Comparison of ENCODE assay signal across 10 mouse cellular contexts in genomic region chr3:107537504-107537889, GRCm38 (mm10). TPM values are rescaled to one million over a fixed set of nuclear protein-coding genes. Genes with fewer than 3 reads are reported as not detected.
A peak's percentile ranks its signal among the peaks of the same experiment; 100 is the strongest.
DNase-seq lines count a peak whose midpoint lies in the region; ATAC-seq lines count a peak whose summit lies in the region.
"Had no signal": no experiment of that assay in that cellular context is flagged by ENCODE, and none has a peak within 500 bp of the region (broad histone marks: within the 10 kb centered on the region; RNA-seq: fewer than 3 reads in every experiment).

No protein-coding gene starts in this region.

- peaks cover 10% of the 10 kb centered on the region for H3K4me1 ChIP-seq in heart, embryonic 15.5 days (replicated peaks)
- H3K4me1 ChIP-seq in embryonic facial prominence, embryonic 15.5 days, result peaks cover 9% of the 10 kb centered on the region
- H3K4me1 ChIP-seq in hindbrain, embryonic 15.5 days (replicated peaks), result peaks cover 24% of the 10 kb centered on the region
- H3K4me1 ChIP-seq in midbrain, embryonic 16.5 days (ENCODE audit: control insufficient read depth, insufficient read depth, low read length), result peaks cover 19% of the 10 kb centered on the region

- no peaks in the 10 kb centered on the region for H3K9me3 ChIP-seq in heart, embryonic 15.5 days (replicated peaks)
- no peaks in the 10 kb centered on the region for H3K9me3 ChIP-seq in embryonic facial prominence, embryonic 15.5 days (replicated peaks)
- H3K9me3 ChIP-seq in hindbrain, embryonic 15.5 days, result no peaks in the 10 kb centered on the region
- no peaks in the 10 kb centered on the region for H3K9me3 ChIP-seq in midbrain, embryonic 16.5 days (replicated peaks; ENCODE audit: control insufficient read depth, low read length, poor library complexity, severe bottlenecking)

- H3K4me3 ChIP-seq in heart, embryonic 15.5 days, result peak overlapping the region; percentile 31
- H3K4me3 ChIP-seq in embryonic facial prominence, embryonic 15.5 days (replicated peaks), result peak overlapping the region; percentile 29; the same call in 1 of the 2 replicates
- H3K4me3 ChIP-seq in hindbrain, embryonic 15.5 days, result no peak overlapping the region; the same call in 1 of the 2 replicates
- peak overlapping the region; percentile 28; the same call in 1 of the 2 replicates for H3K4me3 ChIP-seq in midbrain, embryonic 16.5 days (ENCODE audit: low read depth, low read length)

- 15% methylated on average over 8 of the region's 8 CpGs for WGBS in heart, embryonic 15.5 days
- WGBS in embryonic facial prominence, embryonic 15.5 days, result 12% methylated on average over 8 of the region's 8 CpGs
- 35% methylated on average over 8 of the region's 8 CpGs for WGBS in hindbrain, embryonic 15.5 days
- WGBS in midbrain, embryonic 16.5 days, result 20% methylated on average over 8 of the region's 8 CpGs

- no peak overlapping the region for H3K27ac ChIP-seq in heart, embryonic 15.5 days
- no peak overlapping the region for H3K27ac ChIP-seq in embryonic facial prominence, embryonic 15.5 days (replicated peaks)
- H3K27ac ChIP-seq in hindbrain, embryonic 15.5 days (replicated peaks), result peak overlapping the region; percentile 88
- peak overlapping the region; percentile 88 for H3K27ac ChIP-seq in midbrain, embryonic 16.5 days (ENCODE audit: low read length)

- no peaks in the 10 kb centered on the region for H3K36me3 ChIP-seq in heart, embryonic 15.5 days
- no peaks in the 10 kb centered on the region for H3K36me3 ChIP-seq in embryonic facial prominence, embryonic 15.5 days
- no peaks in the 10 kb centered on the region for H3K36me3 ChIP-seq in hindbrain, embryonic 15.5 days
- no peaks in the 10 kb centered on the region for H3K36me3 ChIP-seq in midbrain, embryonic 16.5 days (ENCODE audit: control insufficient read depth, insufficient read depth, low read length)

- peaks cover 25% of the 10 kb centered on the region for H3K27me3 ChIP-seq in heart, embryonic 15.5 days
- H3K27me3 ChIP-seq in embryonic facial prominence, embryonic 15.5 days, result no peaks in the 10 kb centered on the region
- H3K27me3 ChIP-seq in hindbrain, embryonic 15.5 days, result no peaks in the 10 kb centered on the region
- H3K27me3 ChIP-seq in midbrain, embryonic 16.5 days (ENCODE audit: control insufficient read depth, insufficient read depth, low read depth, low read length), result no peaks in the 10 kb centered on the region

- H3K4me2 ChIP-seq in heart, embryonic 15.5 days, result peak overlapping the region; percentile 64
- H3K4me2 ChIP-seq in embryonic facial prominence, embryonic 15.5 days (replicated peaks), result peak overlapping the region; percentile 57
- peak overlapping the region; percentile 56 for H3K4me2 ChIP-seq in hindbrain, embryonic 15.5 days
- H3K4me2 ChIP-seq in midbrain, embryonic 16.5 days (ENCODE audit: low read length), result peak overlapping the region; percentile 58

- intact Hi-C loops in heart, postnatal 14 days (cut with DNase I), result no loop called here

- DNase-seq in heart, postnatal 14 days, result no peak
- no peak for DNase-seq in c-Kit-positive CD71-positive TER-119-positive erythroid progenitor cells, embryonic 14.5 days (ENCODE audit: low spot score)
- no peak for DNase-seq in MN1 (ENCODE audit: low spot score)
- no peak for DNase-seq in retina, postnatal 1 day

- ATAC-seq in heart, embryonic 15.5 days (replicated peaks; ENCODE audit: insufficient number of reproducible peaks, insufficient read depth, low FRiP score, low read depth), result peak; percentile 47; the same call in 1 of the 2 replicates
- ATAC-seq in embryonic facial prominence, embryonic 15.5 days (ENCODE audit: insufficient number of reproducible peaks, low FRiP score, low TSS enrichment, low read depth), result no peak
- ATAC-seq in hindbrain, embryonic 15.5 days (ENCODE audit: low FRiP score, low read depth), result no peak
- peak; percentile 37; the same call in 1 of the 2 replicates for ATAC-seq in midbrain, embryonic 16.5 days

- no peak overlapping the region for H3K9ac ChIP-seq in heart, embryonic 15.5 days
- no peak overlapping the region for H3K9ac ChIP-seq in embryonic facial prominence, embryonic 15.5 days
- H3K9ac ChIP-seq in hindbrain, embryonic 15.5 days, result peak overlapping the region; percentile 47; the same call in 1 of the 2 replicates
- peak overlapping the region; percentile 67; the same call in 1 of the 2 replicates for H3K9ac ChIP-seq in midbrain, embryonic 16.5 days (ENCODE audit: low read depth, low read length)

RNA-seq across cellular contexts. Expression of gene Ubl4b, which starts 17.4 kb away (rescaled TPM):
- polyA plus RNA-seq in heart, embryonic 15.5 days (2015; fragmentation: Nextera tagmentation; extraction: Ambion mirVana), result not detected in 2 replicates
- total RNA-seq in heart, postnatal 14 days (2021), result not detected
- 0.12 TPM in 1 of 2 replicates, not detected in the other for polyA plus RNA-seq in embryonic facial prominence, embryonic 15.5 days (2015; fragmentation: Nextera tagmentation; extraction: Ambion mirVana)
- polyA plus RNA-seq in hindbrain, embryonic 15.5 days (2015; fragmentation: Nextera tagmentation; extraction: Ambion mirVana), result not detected in 2 replicates
- polyA plus RNA-seq in midbrain, embryonic 16.5 days (2015; fragmentation: Nextera tagmentation; extraction: Ambion mirVana), result not detected in 2 replicates
- total RNA-seq: neutrophil, adult 5-6 weeks had no signal
- polyA plus RNA-seq: liver, embryonic 11.5 days had no signal

RNA-seq across cellular contexts. Expression of gene Slc6a17, which starts 19.7 kb away (rescaled TPM):
- 4.7 TPM in 2 replicates for polyA plus RNA-seq in heart, embryonic 15.5 days (2015; fragmentation: Nextera tagmentation; extraction: Ambion mirVana)
- 1 to 10 TPM; 1.3 to 1.5 TPM for total RNA-seq in heart, postnatal 14 days (2021)
- 6.7 and 8.0 TPM in 2 replicates for polyA plus RNA-seq in embryonic facial prominence, embryonic 15.5 days (2015; fragmentation: Nextera tagmentation; extraction: Ambion mirVana)
- polyA plus RNA-seq in hindbrain, embryonic 15.5 days (2015; fragmentation: Nextera tagmentation; extraction: Ambion mirVana), result 16.4 and 19.7 TPM in 2 replicates
- polyA plus RNA-seq in midbrain, embryonic 16.5 days (2015; fragmentation: Nextera tagmentation; extraction: Ambion mirVana), result 17.5 and 23.3 TPM in 2 replicates

RNA-seq across cellular contexts. Expression of gene Alx3, which starts 57.3 kb away (rescaled TPM):
- polyA plus RNA-seq in heart, embryonic 15.5 days (2015; fragmentation: Nextera tagmentation; extraction: Ambion mirVana), result 0.29 and 0.33 TPM in 2 replicates
- not detected for total RNA-seq in heart, postnatal 14 days (2021)
- 17.2 and 20.1 TPM in 2 replicates for polyA plus RNA-seq in embryonic facial prominence, embryonic 15.5 days (2015; fragmentation: Nextera tagmentation; extraction: Ambion mirVana)
- 0.16 and 1.1 TPM in 2 replicates for polyA plus RNA-seq in hindbrain, embryonic 15.5 days (2015; fragmentation: Nextera tagmentation; extraction: Ambion mirVana)
- 1.0 and 1.5 TPM in 2 replicates for polyA plus RNA-seq in midbrain, embryonic 16.5 days (2015; fragmentation: Nextera tagmentation; extraction: Ambion mirVana)
- total RNA-seq: neutrophil, adult 5-6 weeks had no signal

Comparison
In these comparisons a context has a peak if more than half of its experiments do, and no peak if none do; other contexts are left out.
1. ATAC-seq: peak in heart, embryonic 15.5 days (single experiment) and midbrain, embryonic 16.5 days (single experiment); none in embryonic facial prominence, embryonic 15.5 days (single experiment) and hindbrain, embryonic 15.5 days (single experiment).
2. H3K27ac ChIP-seq: peak in hindbrain, embryonic 15.5 days (single experiment) and midbrain, embryonic 16.5 days (single experiment); none in heart, embryonic 15.5 days (single experiment) and embryonic facial prominence, embryonic 15.5 days (single experiment).
3. H3K9ac ChIP-seq: peak in hindbrain, embryonic 15.5 days (single experiment) and midbrain, embryonic 16.5 days (single experiment); none in heart, embryonic 15.5 days (single experiment) and embryonic facial prominence, embryonic 15.5 days (single experiment).
4. Peak in every context shown above with its lines, with median percentiles within 50 percentile points of each other: H3K4me2 ChIP-seq.